In the genomic region with DNA sequence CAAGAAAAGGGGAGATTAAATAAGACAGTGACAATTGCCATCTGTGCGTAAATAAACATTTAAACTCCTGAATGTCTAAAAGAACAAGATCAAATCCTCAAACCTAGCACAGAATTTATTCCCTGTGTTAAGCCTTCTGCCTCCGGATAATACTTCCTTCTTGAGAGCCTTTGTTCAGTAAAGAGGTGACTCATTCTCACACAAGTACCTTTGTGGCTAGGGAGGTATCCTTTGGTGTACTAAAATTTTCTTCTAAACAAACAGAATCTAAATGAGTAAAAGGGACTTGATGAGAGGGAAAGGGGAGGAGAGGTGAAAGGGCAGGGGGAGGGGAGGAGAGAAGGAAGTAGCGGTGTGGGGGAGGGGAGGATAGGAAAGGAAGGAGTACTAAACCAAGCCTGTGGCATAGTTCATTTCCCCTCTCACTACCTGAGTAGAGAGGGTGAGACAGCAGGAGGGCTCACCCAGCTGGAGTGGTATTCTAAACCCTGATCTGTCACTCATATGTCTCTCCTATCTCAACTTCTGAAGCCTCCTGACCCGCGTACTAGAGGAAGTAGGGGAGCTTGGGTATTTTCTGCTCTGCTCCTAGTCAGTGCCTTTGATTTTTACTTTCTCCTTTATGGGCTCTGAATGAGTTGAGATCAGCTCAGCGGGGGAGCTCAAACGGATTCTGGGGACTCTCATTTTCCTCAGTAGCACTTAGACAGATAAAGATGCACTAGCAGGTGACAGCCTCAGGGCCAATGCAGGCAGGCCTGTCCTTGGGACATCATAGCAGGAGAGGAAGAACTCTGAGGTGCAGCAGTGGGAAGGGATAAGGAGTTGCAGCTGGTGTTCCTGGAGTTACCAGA, we compare ENCODE assay signal across 11 mouse cellular contexts. TPM values are rescaled to one million over a fixed set of nuclear protein-coding genes. Genes with fewer than 3 reads are reported as not detected.
DNase-seq lines count a peak whose midpoint lies in the region; ATAC-seq lines count a peak whose summit lies in the region.
"Had no signal": no experiment of that assay in that cellular context is flagged by ENCODE, and none has a peak within 500 bp of the region (broad histone marks: within the 10 kb centered on the region; RNA-seq: fewer than 3 reads in every experiment).

No protein-coding gene starts in this region.

- peak; percentile 84 for ATAC-seq in common myeloid progenitor, adult 5-6 weeks (replicated peaks; ENCODE audit: low read depth, poor library complexity, severe bottlenecking)
- ATAC-seq: midbrain, embryonic 16.5 days had no signal

- DNase-seq in 3T3-L1 (ENCODE audit: low read depth, low spot score): peak; percentile 24
- peak; percentile 63 for DNase-seq in CD4-positive, CD25-positive, alpha-beta regulatory T cell, adult 2 months (ENCODE audit: low read depth, low spot score)
- peak; percentile 9 to 53 for DNase-seq in thymus, adult 18-20 months
- DNase-seq in retina, postnatal 1 day: no peak
- no peak for DNase-seq in left cerebral cortex, adult 8-10 months (ENCODE audit: low spot score in 2 of 2)
- DNase-seq in adipocyte (ENCODE audit: low spot score): no peak
- DNase-seq: cerebellum, postnatal 10 days; kidney, adult 18-20 months; kidney, postnatal 4 days had no signal

RNA-seq across cellular contexts. Expression of gene Vav3, which starts 16.8 kb away (rescaled TPM):
- total RNA-seq in common myeloid progenitor, adult 5-6 weeks (2017): 50.2 and 68.2 TPM in 2 replicates
- total RNA-seq in left cerebral cortex, adult 8-10 months (2022): 10 to 100 TPM in 1 of 4 experiments, 1 to 10 TPM in 3; 6.5 to 10.8 (median 8.3) TPM

Comparison
In these comparisons a context has a peak if more than half of its experiments do, and no peak if none do; other contexts are left out.
1. DNase-seq: peak in 3T3-L1 (single experiment), CD4-positive, CD25-positive, alpha-beta regulatory T cell, adult 2 months (single experiment) and thymus, adult 18-20 months (2 of 2); none in retina, postnatal 1 day (single experiment), left cerebral cortex, adult 8-10 months (0 of 2) and adipocyte (single experiment).